Mouse (Mus musculus): ENCODE measurements around the gene Tns1. TPM values are rescaled to one million over a fixed set of nuclear protein-coding genes. Genes with fewer than 3 reads are reported as not detected.

The Tns1 gene
- polyA plus RNA-seq, 1 experiment from 2014 or later: 137 TPM

DNA sequence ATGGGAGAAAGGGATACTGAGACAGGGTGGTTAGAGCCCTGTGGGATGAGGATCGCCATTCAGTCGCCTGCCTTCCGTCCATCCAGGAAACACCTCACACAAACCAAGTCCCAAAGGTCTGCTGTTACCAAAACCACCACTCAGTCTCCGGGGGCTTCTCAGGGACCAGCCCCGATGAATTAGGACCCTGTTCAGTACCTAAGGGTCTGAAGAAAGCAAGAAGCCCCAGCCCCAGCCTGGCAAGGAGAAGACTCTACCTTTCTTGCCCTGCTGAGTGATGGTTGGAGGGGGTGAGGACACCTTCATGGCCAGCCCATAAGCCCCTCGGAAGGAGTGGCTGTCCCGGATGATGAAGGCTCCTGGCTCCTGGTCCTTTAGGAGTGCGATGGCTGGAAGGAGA is 203.5 kb downstream of the Tns1 start:
- no peaks in the 10 kb centered on the region for H3K9me3 ChIP-seq (ENCODE audit: control insufficient read depth, low read length)
- no peak for ATAC-seq (ENCODE audit: low read depth)
- no peak overlapping the region for H3K9ac ChIP-seq (ENCODE audit: low read length)
- no peak overlapping the region for H3K27ac ChIP-seq (ENCODE audit: low read length)
- no peak overlapping the region for H3K4me3 ChIP-seq (ENCODE audit: low read length)
- H3K4me2 ChIP-seq (ENCODE audit: low read depth, low read length): no peak overlapping the region
- H3K27me3 ChIP-seq (ENCODE audit: control insufficient read depth, insufficient read depth, low read depth, low read length): no peaks in the 10 kb centered on the region
- peaks cover 59% of the 10 kb centered on the region for H3K36me3 ChIP-seq (ENCODE audit: control insufficient read depth, insufficient read depth, low read length)
- peaks cover 6% of the 10 kb centered on the region for H3K4me1 ChIP-seq (replicated peaks; ENCODE audit: control insufficient read depth, insufficient read depth, low read length)
- 92% methylated on average over 8 of the region's 8 CpGs for WGBS

DNA sequence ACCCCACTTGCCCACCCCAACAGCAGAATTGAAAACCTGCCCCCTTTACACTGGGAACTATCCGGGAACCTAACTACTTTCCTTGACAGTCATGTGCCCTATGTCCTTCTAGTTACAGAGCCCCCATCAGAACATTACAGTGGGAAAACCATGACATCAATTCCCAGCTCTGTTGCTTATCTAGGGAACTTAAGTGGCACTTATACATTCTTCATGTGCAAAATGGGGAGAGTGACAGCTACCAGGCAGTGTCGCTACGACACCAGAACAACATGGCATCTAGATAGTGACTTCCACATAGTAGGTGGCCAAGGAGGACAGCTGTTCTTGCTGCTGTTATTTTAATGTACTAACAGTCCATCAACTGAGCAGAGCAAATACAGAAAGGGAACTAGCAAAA is 204.3 kb downstream of the Tns1 start:
- Histone ChIP-seq H3K27ac (ENCODE audit: low read length) (no peak overlapping the region), H3K36me3 (ENCODE audit: control insufficient read depth, insufficient read depth, low read length) (peaks cover 55% of the 10 kb centered on the region), H3K4me3 (ENCODE audit: low read length) (no peak overlapping the region), H3K4me1 (replicated peaks; ENCODE audit: control insufficient read depth, insufficient read depth, low read length) (peaks cover 6% of the 10 kb centered on the region), H3K4me2 (ENCODE audit: low read depth, low read length) (no peak overlapping the region), H3K9ac (ENCODE audit: low read length) (no peak overlapping the region), H3K27me3 (ENCODE audit: control insufficient read depth, insufficient read depth, low read depth, low read length) (no peaks in the 10 kb centered on the region), H3K9me3 (ENCODE audit: control insufficient read depth, low read length) (no peaks in the 10 kb centered on the region)
- ATAC-seq (ENCODE audit: low read depth): no peak
- WGBS: 60% methylated on average over 3 of the region's 3 CpGs

DNA sequence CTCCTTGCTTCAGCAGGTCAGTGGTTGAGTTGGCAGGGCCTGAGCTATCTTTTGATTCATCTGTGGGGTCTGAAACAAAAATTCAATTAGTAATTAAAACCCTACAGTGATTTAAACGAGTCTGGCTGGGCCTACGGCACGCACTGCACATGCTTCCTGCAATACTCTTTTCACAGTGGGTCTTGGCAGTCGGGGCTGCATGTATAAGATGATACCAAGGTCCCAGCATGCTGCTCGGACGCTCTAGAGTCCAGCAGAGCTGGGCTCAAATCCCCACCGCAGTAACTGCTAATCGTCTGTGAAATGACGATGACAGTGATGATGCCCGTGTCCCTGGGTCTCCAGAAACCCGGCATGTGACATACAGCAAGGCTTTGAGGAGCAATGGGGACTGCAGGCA is 206.2 kb downstream of the Tns1 start:
- 84% methylated on average over 11 of the region's 11 CpGs for WGBS
- H3K4me3 ChIP-seq (ENCODE audit: low read length): no peak overlapping the region
- no peak overlapping the region for H3K9ac ChIP-seq (ENCODE audit: low read length)
- H3K4me1 ChIP-seq (replicated peaks; ENCODE audit: control insufficient read depth, insufficient read depth, low read length): peaks cover 10% of the 10 kb centered on the region
- no peaks in the 10 kb centered on the region for H3K9me3 ChIP-seq (ENCODE audit: control insufficient read depth, low read length)
- H3K36me3 ChIP-seq (ENCODE audit: control insufficient read depth, insufficient read depth, low read length): peaks cover 54% of the 10 kb centered on the region
- no peak overlapping the region for H3K27ac ChIP-seq (ENCODE audit: low read length)
- no peak for ATAC-seq (ENCODE audit: low read depth)
- no peak overlapping the region for H3K4me2 ChIP-seq (ENCODE audit: low read depth, low read length)
- H3K27me3 ChIP-seq (ENCODE audit: control insufficient read depth, insufficient read depth, low read depth, low read length): no peaks in the 10 kb centered on the region

DNA sequence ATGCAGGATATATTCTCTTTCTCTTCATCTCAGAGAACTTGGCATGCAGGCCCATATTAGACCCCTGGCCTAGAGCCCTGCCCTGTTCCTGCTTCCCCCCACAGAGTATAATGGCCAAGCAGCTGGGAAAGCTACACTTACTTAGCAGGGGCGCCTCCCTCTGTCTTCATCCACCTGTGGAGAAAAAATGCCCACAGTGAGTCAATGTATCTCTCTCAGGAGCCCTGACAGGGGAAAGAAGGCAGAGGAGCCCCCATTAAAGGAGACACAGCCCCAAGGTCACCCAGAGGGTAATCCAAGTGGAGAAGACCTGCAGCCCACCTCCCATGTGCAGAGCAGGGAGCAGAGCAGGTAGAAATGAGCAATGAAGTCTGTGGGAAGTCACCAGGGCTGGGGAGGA is 208.0 kb downstream of the Tns1 start:
- no peak for ATAC-seq (ENCODE audit: low read depth)
- Histone ChIP-seq H3K27ac (ENCODE audit: low read length) (no peak overlapping the region), H3K9me3 (ENCODE audit: control insufficient read depth, low read length) (no peaks in the 10 kb centered on the region), H3K4me3 (ENCODE audit: low read length) (no peak overlapping the region), H3K9ac (ENCODE audit: low read length) (no peak overlapping the region), H3K4me2 (ENCODE audit: low read depth, low read length) (no peak overlapping the region), H3K4me1 (replicated peaks; ENCODE audit: control insufficient read depth, insufficient read depth, low read length) (peaks cover 10% of the 10 kb centered on the region), H3K36me3 (ENCODE audit: control insufficient read depth, insufficient read depth, low read length) (peaks cover 47% of the 10 kb centered on the region), H3K27me3 (ENCODE audit: control insufficient read depth, insufficient read depth, low read depth, low read length) (no peaks in the 10 kb centered on the region)
- 79% methylated on average over 1 of the region's 1 CpGs for WGBS

DNA sequence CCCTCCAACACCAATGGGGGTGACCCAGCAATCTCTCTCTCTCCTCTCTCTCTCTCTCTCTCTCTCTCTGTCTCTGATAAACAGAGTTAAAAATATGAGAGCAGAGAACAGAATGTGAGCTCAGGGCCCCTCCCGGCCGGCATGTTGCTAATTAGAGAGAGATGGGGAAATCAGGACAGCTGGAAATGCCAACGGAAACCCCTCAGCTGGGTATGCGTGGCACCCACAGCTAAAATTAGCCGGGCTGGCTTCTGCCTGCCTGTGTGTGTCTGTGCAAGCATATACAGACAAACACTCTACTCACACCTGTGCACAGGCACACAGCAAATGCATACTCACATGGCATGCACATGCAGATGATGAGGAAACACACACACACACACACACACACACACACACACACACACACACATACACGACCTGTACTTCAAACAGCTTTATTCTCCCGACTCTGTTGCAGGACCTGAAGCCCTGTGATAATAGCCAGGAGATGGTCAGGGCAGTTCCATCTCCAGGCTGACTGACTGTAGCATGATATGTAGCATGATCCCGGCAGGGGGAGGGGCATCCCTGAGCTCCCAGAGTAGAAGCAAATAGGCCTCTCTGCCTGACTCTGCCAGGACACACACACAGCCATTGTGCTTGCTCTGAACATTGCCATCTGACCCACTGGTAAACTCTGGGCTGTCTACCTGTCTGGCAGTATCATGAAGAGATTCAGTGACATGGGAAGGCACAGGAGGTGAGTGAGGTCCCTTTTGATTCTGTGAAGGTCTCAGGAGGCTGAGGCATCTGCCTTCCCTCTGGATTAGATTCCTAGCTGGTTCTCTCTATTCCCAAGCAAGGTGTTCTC is 208.8 kb downstream of the Tns1 start:
- Histone ChIP-seq H3K4me3 (ENCODE audit: low read length) (no peak overlapping the region), H3K36me3 (ENCODE audit: control insufficient read depth, insufficient read depth, low read length) (peaks cover 39% of the 10 kb centered on the region), H3K9me3 (ENCODE audit: control insufficient read depth, low read length) (no peaks in the 10 kb centered on the region), H3K4me1 (replicated peaks; ENCODE audit: control insufficient read depth, insufficient read depth, low read length) (peaks cover 10% of the 10 kb centered on the region), H3K27ac (ENCODE audit: low read length) (no peak overlapping the region), H3K27me3 (ENCODE audit: control insufficient read depth, insufficient read depth, low read depth, low read length) (no peaks in the 10 kb centered on the region), H3K9ac (ENCODE audit: low read length) (no peak overlapping the region), H3K4me2 (ENCODE audit: low read depth, low read length) (no peak overlapping the region)
- 57% methylated on average over 8 of the region's 8 CpGs for WGBS
- no peak for ATAC-seq (ENCODE audit: low read depth)

DNA sequence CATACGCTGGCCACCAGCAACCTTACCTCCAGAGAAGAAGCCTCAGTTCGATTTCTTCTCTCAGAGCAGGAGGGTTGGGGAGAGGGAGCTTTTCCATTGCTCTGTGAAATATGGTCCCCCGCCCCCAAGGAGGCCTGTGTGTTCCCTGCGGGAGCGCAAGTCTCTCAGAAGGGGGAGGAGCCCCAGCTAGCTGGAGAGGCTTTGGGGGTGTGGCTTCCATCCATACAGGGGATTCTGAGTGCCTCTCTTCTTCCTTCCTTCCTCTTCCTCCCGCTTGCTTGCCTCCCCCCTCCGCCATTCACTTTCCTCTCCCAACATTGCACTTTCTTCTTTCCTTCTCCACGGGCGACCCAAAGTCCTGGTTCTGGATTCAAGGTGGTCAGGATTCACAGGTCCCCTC is 210.2 kb downstream of the Tns1 start:
- no peaks in the 10 kb centered on the region for H3K9me3 ChIP-seq (ENCODE audit: control insufficient read depth, low read length)
- H3K27ac ChIP-seq (ENCODE audit: low read length): no peak overlapping the region
- H3K4me1 ChIP-seq (replicated peaks; ENCODE audit: control insufficient read depth, insufficient read depth, low read length): peaks cover 10% of the 10 kb centered on the region
- no peak overlapping the region for H3K4me2 ChIP-seq (ENCODE audit: low read depth, low read length)
- H3K4me3 ChIP-seq (ENCODE audit: low read length): no peak overlapping the region
- no peak overlapping the region for H3K9ac ChIP-seq (ENCODE audit: low read length)
- ATAC-seq (ENCODE audit: low read depth): peak; percentile 63
- H3K27me3 ChIP-seq (ENCODE audit: control insufficient read depth, insufficient read depth, low read depth, low read length): no peaks in the 10 kb centered on the region
- H3K36me3 ChIP-seq (ENCODE audit: control insufficient read depth, insufficient read depth, low read length): peaks cover 28% of the 10 kb centered on the region
- WGBS: 25% methylated on average over 9 of the region's 9 CpGs

DNA sequence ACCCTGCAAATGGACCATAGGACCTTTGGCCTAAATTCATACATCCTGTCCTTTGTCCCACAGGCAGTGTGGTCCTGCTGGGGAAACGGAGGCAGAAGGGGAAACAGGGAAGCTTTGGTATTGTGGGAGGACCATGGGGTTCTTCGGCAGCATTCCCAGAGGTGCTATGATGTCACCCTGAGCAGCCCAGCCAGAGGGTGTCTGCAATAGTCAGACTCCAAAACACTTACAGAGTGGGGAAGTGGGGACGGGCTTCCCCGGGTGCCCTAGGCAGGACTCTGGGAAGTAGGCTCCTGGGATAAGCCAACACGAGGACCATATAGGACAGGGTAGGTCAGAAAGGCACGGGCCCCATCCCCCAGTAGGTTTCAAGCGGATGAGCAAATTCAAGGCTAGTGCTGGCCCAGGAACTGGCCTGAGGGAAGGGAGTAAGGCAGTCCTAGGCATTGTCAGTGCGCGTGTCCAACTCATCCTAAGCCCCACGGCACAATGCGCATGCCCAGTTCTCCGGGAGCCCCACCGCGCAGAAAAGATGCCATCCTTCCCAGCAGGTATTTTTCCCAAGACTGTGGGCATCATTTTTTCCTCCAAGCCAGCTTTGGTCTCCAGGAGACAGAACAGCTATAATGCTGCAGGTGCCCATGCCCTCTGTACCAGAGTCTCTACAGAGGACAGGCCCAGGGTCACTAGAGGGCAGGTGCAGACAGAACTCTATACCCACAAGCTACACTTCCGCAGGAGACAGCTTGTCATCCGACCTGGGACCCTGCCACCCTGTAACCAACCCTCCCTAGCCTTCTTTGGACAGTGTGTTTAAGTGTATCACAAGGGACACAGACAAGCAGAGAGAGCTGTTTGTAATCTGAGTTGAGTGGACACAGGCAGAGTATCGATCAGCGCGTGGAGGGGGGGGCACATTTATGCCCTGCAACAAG is 210.9 kb downstream of the Tns1 start:
- H3K9ac ChIP-seq (ENCODE audit: low read length): no peak overlapping the region
- H3K4me1 ChIP-seq (replicated peaks; ENCODE audit: control insufficient read depth, insufficient read depth, low read length): peaks cover 10% of the 10 kb centered on the region
- H3K36me3 ChIP-seq (ENCODE audit: control insufficient read depth, insufficient read depth, low read length): peaks cover 26% of the 10 kb centered on the region
- H3K9me3 ChIP-seq (ENCODE audit: control insufficient read depth, low read length): no peaks in the 10 kb centered on the region
- no peaks in the 10 kb centered on the region for H3K27me3 ChIP-seq (ENCODE audit: control insufficient read depth, insufficient read depth, low read depth, low read length)
- H3K27ac ChIP-seq (ENCODE audit: low read length): no peak overlapping the region
- H3K4me3 ChIP-seq (ENCODE audit: low read length): no peak overlapping the region
- no peak overlapping the region for H3K4me2 ChIP-seq (ENCODE audit: low read depth, low read length)
- ATAC-seq (ENCODE audit: low read depth): no peak
- 77% methylated on average over 19 of the region's 19 CpGs for WGBS

DNA sequence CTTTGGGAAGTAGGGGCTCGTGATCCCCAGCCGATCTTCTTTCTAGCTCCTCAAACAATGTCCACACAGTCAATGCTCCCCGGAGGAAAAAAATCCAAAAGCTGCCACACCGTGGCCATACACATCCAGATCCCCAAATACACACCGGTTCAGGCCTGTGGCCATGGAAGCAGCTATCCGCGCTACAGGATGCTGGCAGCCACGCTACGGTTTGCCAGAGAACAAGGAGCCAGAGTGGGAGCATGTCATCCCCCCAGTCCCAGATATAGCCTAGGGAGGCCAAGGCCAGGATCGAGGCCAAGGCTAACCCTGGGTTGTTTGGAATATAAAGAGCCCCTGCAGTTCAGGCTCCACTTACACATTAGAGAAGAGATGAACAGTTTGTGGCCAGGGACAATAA is 211.8 kb downstream of the Tns1 start:
- Histone ChIP-seq H3K36me3 (ENCODE audit: control insufficient read depth, insufficient read depth, low read length) (peaks cover 18% of the 10 kb centered on the region), H3K4me1 (replicated peaks; ENCODE audit: control insufficient read depth, insufficient read depth, low read length) (peaks cover 10% of the 10 kb centered on the region), H3K27me3 (ENCODE audit: control insufficient read depth, insufficient read depth, low read depth, low read length) (no peaks in the 10 kb centered on the region), H3K9me3 (ENCODE audit: control insufficient read depth, low read length) (no peaks in the 10 kb centered on the region), H3K27ac (ENCODE audit: low read length) (no peak overlapping the region), H3K4me2 (ENCODE audit: low read depth, low read length) (no peak overlapping the region), H3K4me3 (ENCODE audit: low read length) (no peak overlapping the region), H3K9ac (ENCODE audit: low read length) (no peak overlapping the region)
- ATAC-seq (ENCODE audit: low read depth): no peak
- WGBS: 78% methylated on average over 10 of the region's 10 CpGs

DNA sequence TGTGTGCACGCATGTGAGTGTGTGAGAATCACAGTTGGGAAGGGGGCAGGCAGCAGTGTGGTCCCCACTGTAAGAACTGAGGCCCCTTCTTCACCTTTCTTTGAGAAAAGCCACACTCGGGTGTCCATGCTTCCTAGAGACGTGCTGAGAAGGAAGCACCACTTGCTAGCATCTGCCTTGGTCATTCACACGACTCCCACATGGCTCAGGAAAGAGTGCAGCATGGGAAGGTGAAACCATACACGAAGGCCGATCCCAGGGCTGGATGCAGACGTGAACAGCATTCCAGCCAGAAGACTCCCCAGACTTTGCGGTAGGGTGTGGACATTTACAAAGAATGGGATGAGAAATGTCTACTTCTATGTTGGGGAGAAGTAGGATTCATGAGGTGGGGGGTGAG is 212.3 kb downstream of the Tns1 start:
- Histone ChIP-seq H3K4me3 (ENCODE audit: low read length) (no peak overlapping the region), H3K9me3 (ENCODE audit: control insufficient read depth, low read length) (no peaks in the 10 kb centered on the region), H3K27me3 (ENCODE audit: control insufficient read depth, insufficient read depth, low read depth, low read length) (no peaks in the 10 kb centered on the region), H3K27ac (ENCODE audit: low read length) (no peak overlapping the region), H3K4me2 (ENCODE audit: low read depth, low read length) (no peak overlapping the region), H3K9ac (ENCODE audit: low read length) (no peak overlapping the region), H3K4me1 (replicated peaks; ENCODE audit: control insufficient read depth, insufficient read depth, low read length) (peaks cover 10% of the 10 kb centered on the region), H3K36me3 (ENCODE audit: control insufficient read depth, insufficient read depth, low read length) (peaks cover 14% of the 10 kb centered on the region)
- no peak for ATAC-seq (ENCODE audit: low read depth)
- 78% methylated on average over 8 of the region's 8 CpGs for WGBS
